Mouse (Mus musculus) cerebellum, adult 18-20 months (tissue): ENCODE results near the gene Mybphl.

Experiments
- DNase-seq, 2 experiments: peaks; one replicate each; pipeline ENCODE4 v3.0.0; 2021

Gene Mybphl

GRCm38 (mm10) chr3:108411026-108411753 is 46.5 kb downstream of the Mybphl start:
- DNase-seq, result peak; percentile 19 to 23

- DNase-seq, result peak; percentile 72 to 81
Observed at GRCm38 (mm10) chr3:108411754-108412121, 47.0 kb downstream of the Mybphl start.

- DNase-seq, result peak in 1 of 2 experiments; percentile 17
Observed at GRCm38 (mm10) chr3:108413634-108414360, 49.1 kb downstream of the Mybphl start.

- peak in 1 of 2 experiments; percentile 58 for DNase-seq
Observed at GRCm38 (mm10) chr3:108414857-108415830, 50.4 kb downstream of the Mybphl start, which contains the start of gene Celsr2. TSS of gene Celsr2 (minus strand) at chr3:108415552.

GRCm38 (mm10) chr3:108415831-108416223 is 51.1 kb downstream of the Mybphl start:
- DNase-seq, result peak; percentile 84 to 90

- DNase-seq, result no peak
Observed at GRCm38 (mm10) chr3:108423006-108423405, 58.3 kb downstream of the Mybphl start.

GRCm38 (mm10) chr3:108423844-108424801 is 59.4 kb downstream of the Mybphl start:
- DNase-seq, result peak; percentile 72 to 86

- DNase-seq, result no peak
Observed at GRCm38 (mm10) chr3:108424944-108425623, 60.4 kb downstream of the Mybphl start.

- no peak for DNase-seq
Observed at GRCm38 (mm10) chr3:108425624-108426018, 60.9 kb downstream of the Mybphl start.
